7 mouse cellular contexts compared by ENCODE assay signal in genomic region chr11:74925577-74926387, GRCm38 (mm10). TPM values are rescaled to one million over a fixed set of nuclear protein-coding genes. Genes with fewer than 3 reads are reported as not detected.
DNase-seq lines count a peak whose midpoint lies in the region; ATAC-seq lines count a peak whose summit lies in the region.

Smg6 (plus strand) TSS chr11:74925823.
Srr (minus strand) TSS chr11:74925948.

- peak within 1 kb of the TSS; percentile 77 for H3K4me3 ChIP-seq in intestine, embryonic 16.5 days (ENCODE audit: low read length)
- peak within 1 kb of the TSS; percentile 91 for H3K4me3 ChIP-seq in midbrain, embryonic 11.5 days (ENCODE audit: low read depth, low read length)

- H3K4me1 ChIP-seq in intestine, embryonic 16.5 days (ENCODE audit: control insufficient read depth, insufficient read depth, low read length) = peaks cover 15% of the 10 kb centered on the region
- H3K4me1 ChIP-seq in midbrain, embryonic 11.5 days (ENCODE audit: control insufficient read depth, insufficient read depth, low read length) = peaks cover 14% of the 10 kb centered on the region

- 0 out of 2 replicates have a peak, but pooled peaks cover 3% of the 10 kb centered on the region for H3K36me3 ChIP-seq in intestine, embryonic 16.5 days (ENCODE audit: control insufficient read depth, insufficient read depth, low read length)
- H3K36me3 ChIP-seq in midbrain, embryonic 11.5 days (ENCODE audit: control insufficient read depth, insufficient read depth, low read length) = peaks cover 5% of the 10 kb centered on the region; the same call in 1 of the 2 replicates

- peak; percentile 97 for ATAC-seq in intestine, embryonic 16.5 days
- ATAC-seq in midbrain, embryonic 11.5 days (ENCODE audit: low FRiP score) = peak; percentile 97

- intact Hi-C loops in left cerebral cortex, postnatal 36 days (cut with DNase I) = no loop called here

- no peaks in the 10 kb centered on the region for H3K9me3 ChIP-seq in intestine, embryonic 16.5 days (ENCODE audit: control insufficient read depth, low read length)
- H3K9me3 ChIP-seq in midbrain, embryonic 11.5 days (ENCODE audit: control insufficient read depth, low read length) = no peaks in the 10 kb centered on the region

- WGBS in intestine, embryonic 16.5 days = under 1% methylated on average over 78 of the region's 88 CpGs
- WGBS in midbrain, embryonic 11.5 days = under 1% methylated on average over 77 of the region's 88 CpGs

- peak within 1 kb of the TSS; percentile 98 for H3K27ac ChIP-seq in intestine, embryonic 16.5 days (ENCODE audit: low read length)
- peak within 1 kb of the TSS; percentile 96 for H3K27ac ChIP-seq in midbrain, embryonic 11.5 days (ENCODE audit: low read depth, low read length)

- peak within 1 kb of the TSS; percentile 94 for H3K9ac ChIP-seq in intestine, embryonic 16.5 days (ENCODE audit: low read depth, low read length)
- H3K9ac ChIP-seq in midbrain, embryonic 11.5 days (ENCODE audit: low read length) = peak within 1 kb of the TSS; percentile 78

- DNase-seq in adrenal gland, adult 8-10 months = peak; percentile 89
- peak; percentile 99 for DNase-seq in embryo, embryonic 9.5 days (ENCODE audit: extremely low spot score)
- peak; percentile 93 to 95 for DNase-seq in gastrocnemius, postnatal 4 days (ENCODE audit: low spot score in 2 of 2)
- peak; percentile 93 for DNase-seq in left cerebral cortex, postnatal 36 days (ENCODE audit: low spot score in 2 of 2)
- DNase-seq in midbrain, embryonic 11.5 days (ENCODE audit: low spot score, missing footprints) = peak; percentile 99
- peak; percentile 95 for DNase-seq in skeletal muscle tissue, adult 2 months (ENCODE audit: low read depth, low spot score)

- H3K27me3 ChIP-seq in intestine, embryonic 16.5 days (replicated peaks; ENCODE audit: control insufficient read depth, insufficient read depth, low read length) = no peaks in the 10 kb centered on the region
- no peaks in the 10 kb centered on the region for H3K27me3 ChIP-seq in midbrain, embryonic 11.5 days (ENCODE audit: control insufficient read depth, insufficient read depth, low read length)

- peak within 1 kb of the TSS; percentile 77 for H3K4me2 ChIP-seq in intestine, embryonic 16.5 days (ENCODE audit: low read depth, low read length)
- H3K4me2 ChIP-seq in midbrain, embryonic 11.5 days = peak within 1 kb of the TSS; percentile 71

RNA-seq across cellular contexts. Expression of gene Smg6, which starts in this region (rescaled TPM):
- total RNA-seq in adrenal gland, adult 8-10 months (2022) = 10 to 100 TPM; 24.7 to 41.9 (median 33.3) TPM
- total RNA-seq in gastrocnemius, postnatal 4 days (2021) = 10 to 100 TPM; 25.0 to 28.6 TPM
- polyA plus RNA-seq in intestine, embryonic 16.5 days (2015; fragmentation: Nextera tagmentation; extraction: Ambion mirVana) = 10.7 and 11.4 TPM in 2 replicates
- total RNA-seq in left cerebral cortex, postnatal 36 days (2021) = 10 to 100 TPM; 27.2 to 31.2 TPM
- polyA plus RNA-seq in midbrain, embryonic 11.5 days (2014; fragmentation: Nextera tagmentation; extraction: Ambion mirVana) = 16.0 and 17.9 TPM in 2 replicates

RNA-seq across cellular contexts. Expression of gene Srr, which starts in this region (rescaled TPM):
- 10 to 100 TPM; 31.0 to 54.6 (median 51.0) TPM for total RNA-seq in adrenal gland, adult 8-10 months (2022)
- total RNA-seq in gastrocnemius, postnatal 4 days (2021) = 10 to 100 TPM; 29.9 to 32.9 TPM
- polyA plus RNA-seq in intestine, embryonic 16.5 days (2015; fragmentation: Nextera tagmentation; extraction: Ambion mirVana) = 18.0 and 19.6 TPM in 2 replicates
- total RNA-seq in left cerebral cortex, postnatal 36 days (2021) = 10 to 100 TPM; 86.2 to 88.2 TPM
- polyA plus RNA-seq in midbrain, embryonic 11.5 days (2014; fragmentation: Nextera tagmentation; extraction: Ambion mirVana) = 25.9 and 29.7 TPM in 2 replicates

Comparison
In these comparisons a context has a peak if more than half of its experiments do, and no peak if none do; other contexts are left out.
1. Peak in every context shown above with its lines: DNase-seq, ATAC-seq, H3K4me3 ChIP-seq and H3K27ac ChIP-seq.